Mouse (Mus musculus) embryonic facial prominence, embryonic 13.5 days (tissue): ENCODE data around the gene Tnrc18. TPM values are rescaled to one million over a fixed set of nuclear protein-coding genes. Genes with fewer than 3 reads are reported as not detected.

Experiments
- ATAC-seq: fragments of 200-750 bp; cut with Nextera tagmentation; 2 replicates; pipeline ENCODE4 v1.8.0; 2017; ENCODE audit warnings: low read depth; ENCODE audit not compliant: insufficient number of reproducible peaks, insufficient read depth, low FRiP score, low TSS enrichment
- H3K27ac ChIP-seq: fragments of 300-500 bp; sonication (generic); 2 replicates; pipeline ENCODE4 v1.5.1; 2015; ENCODE audit warnings: moderate library complexity, mild to moderate bottlenecking, inconsistent platforms
- H3K27me3 ChIP-seq: fragments of 300-500 bp; sonication (generic); 2 replicates; pipeline ENCODE4 v1.6.1; 2015; ENCODE audit warnings: mild to moderate bottlenecking, inconsistent platforms
- H3K36me3 ChIP-seq: fragments of 300-500 bp; sonication (generic); 2 replicates; pipeline ENCODE4 v1.6.1; 2015; ENCODE audit warnings: mild to moderate bottlenecking, inconsistent platforms
- H3K4me1 ChIP-seq: fragments of 300-500 bp; sonication (generic); 2 replicates; pipeline ENCODE4 v1.6.1; 2015; ENCODE audit warnings: inconsistent platforms
- H3K4me2 ChIP-seq: fragments of 300-500 bp; sonication (generic); 2 replicates; pipeline ENCODE4 v1.6.1; 2015; ENCODE audit warnings: moderate library complexity, mild to moderate bottlenecking, inconsistent platforms
- H3K4me3 ChIP-seq: fragments of 300-500 bp; sonication (generic); 2 replicates; pipeline ENCODE4 v1.5.1; 2015; ENCODE audit warnings: mild to moderate bottlenecking, inconsistent platforms
- H3K9ac ChIP-seq: fragments of 300-500 bp; sonication (generic); 2 replicates; pipeline ENCODE4 v1.6.1; 2015; ENCODE audit warnings: mild to moderate bottlenecking, inconsistent platforms
- H3K9me3 ChIP-seq: fragments of 300-500 bp; sonication (generic); 2 replicates; pipeline ENCODE4 v1.6.1; 2016; ENCODE audit warnings: inconsistent platforms
- WGBS: fragments of 180-500 bp; shearing (Covaris S2); methylation state at CpG from one replicate; pipeline ENCODE4 v1.1.7; 2015; ENCODE audit warnings: mixed read lengths; 5-methylcytosine and 5-hydroxymethylcytosine counted together
- polyA plus RNA-seq: library from polyadenylated mRNA; unstranded; fragments of >200 nt; fragmentation: Nextera tagmentation; extraction: Ambion mirVana; gene quantifications from 2 replicates; pipeline ENCODE4 v1.2.1, GENCODE M21; 2015

The Tnrc18 gene
- polyA plus RNA-seq, 1 experiment from 2014 or later, result 55.7 TPM

- H3K4me3 ChIP-seq, result no peak overlapping the region
- ATAC-seq, result no peak
- 46% methylated on average over 8 of the region's 8 CpGs for WGBS
- H3K9ac ChIP-seq, result no peak overlapping the region
- H3K9me3 ChIP-seq, result no peaks in the 10 kb centered on the region
- 0 out of 2 replicates have a peak, but pooled peaks cover 3% of the 10 kb centered on the region for H3K4me1 ChIP-seq
- no peaks in the 10 kb centered on the region for H3K36me3 ChIP-seq
- H3K27ac ChIP-seq, result no peak overlapping the region
- H3K27me3 ChIP-seq, result no peaks in the 10 kb centered on the region; the same call in 1 of the 2 replicates
- H3K4me2 ChIP-seq, result no peak overlapping the region
Measured at GRCm38 (mm10) chr5:142693738-142694430, 123.6 kb downstream of the Tnrc18 start.

- Histone ChIP-seq H3K36me3 (no peaks in the 10 kb centered on the region), H3K9ac (no peak overlapping the region), H3K27me3 (no peaks in the 10 kb centered on the region; the same call in 1 of the 2 replicates), H3K4me1 (0 out of 2 replicates have a peak, but pooled peaks cover 3% of the 10 kb centered on the region), H3K4me2 (no peak overlapping the region), H3K27ac (no peak overlapping the region), H3K9me3 (no peaks in the 10 kb centered on the region), H3K4me3 (no peak overlapping the region)
- 73% methylated on average over 12 of the region's 12 CpGs for WGBS
- ATAC-seq, result no peak
Measured at GRCm38 (mm10) chr5:142692971-142693737, 124.3 kb downstream of the Tnrc18 start.

DNA sequence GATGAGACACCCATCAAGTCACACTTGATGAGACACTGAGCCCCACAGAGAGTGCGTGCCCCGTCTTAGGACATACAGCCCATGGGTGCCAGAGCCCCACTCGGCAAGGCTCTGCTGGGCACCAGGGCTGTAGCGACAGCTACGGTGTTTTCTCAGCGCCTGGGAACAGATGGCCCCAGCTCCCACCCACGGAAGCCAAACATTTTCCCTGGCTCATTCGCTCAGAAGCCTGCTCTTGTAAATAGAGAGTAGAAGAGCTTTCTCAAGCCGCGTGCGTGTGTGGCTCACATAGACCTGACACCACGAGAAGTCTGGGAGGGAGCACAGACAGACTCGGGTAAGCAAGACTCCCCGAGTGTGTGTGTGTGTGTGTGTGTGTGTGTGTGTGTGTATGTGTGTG lies 125.2 kb downstream of the Tnrc18 start, which contains the start of gene Slc29a4:
TSS of gene Slc29a4 (plus strand) at position 265 of the 400 bp plus-strand sequence.
- no peaks in the 10 kb centered on the region for H3K36me3 ChIP-seq
- ATAC-seq, result no peak
- H3K4me2 ChIP-seq, result no peak within 1 kb of the TSS
- no peak within 1 kb of the TSS for H3K9ac ChIP-seq
- 0 out of 2 replicates have a peak, but pooled peaks cover 3% of the 10 kb centered on the region for H3K4me1 ChIP-seq
- WGBS, result 69% methylated on average over 14 of the region's 14 CpGs
- no peaks in the 10 kb centered on the region for H3K9me3 ChIP-seq
- no peak within 1 kb of the TSS for H3K4me3 ChIP-seq
- no peaks in the 10 kb centered on the region; the same call in 1 of the 2 replicates for H3K27me3 ChIP-seq
- H3K27ac ChIP-seq, result no peak within 1 kb of the TSS

- Histone ChIP-seq H3K9me3 (no peaks in the 10 kb centered on the region), H3K4me1 (no peaks in the 10 kb centered on the region), H3K9ac (no peak overlapping the region), H3K27ac (no peak overlapping the region), H3K4me3 (no peak overlapping the region), H3K27me3 (no peaks in the 10 kb centered on the region; the same call in 1 of the 2 replicates), H3K36me3 (no peaks in the 10 kb centered on the region), H3K4me2 (no peak overlapping the region)
- WGBS, result 72% methylated on average over 3 of the region's 3 CpGs
- ATAC-seq, result no peak
Measured at GRCm38 (mm10) chr5:142690343-142690742, 127.1 kb downstream of the Tnrc18 start.

GRCm38 (mm10) chr5:142688866-142689265 lies 128.6 kb downstream of the Tnrc18 start:
- H3K4me3 ChIP-seq, result no peak overlapping the region
- H3K9ac ChIP-seq, result no peak overlapping the region
- H3K9me3 ChIP-seq, result no peaks in the 10 kb centered on the region
- WGBS, result 40% methylated on average over 6 of the region's 6 CpGs
- ATAC-seq, result no peak
- no peak overlapping the region for H3K4me2 ChIP-seq
- H3K27me3 ChIP-seq, result no peaks in the 10 kb centered on the region; the same call in 1 of the 2 replicates
- no peak overlapping the region for H3K27ac ChIP-seq
- no peaks in the 10 kb centered on the region for H3K4me1 ChIP-seq
- no peaks in the 10 kb centered on the region for H3K36me3 ChIP-seq

DNA sequence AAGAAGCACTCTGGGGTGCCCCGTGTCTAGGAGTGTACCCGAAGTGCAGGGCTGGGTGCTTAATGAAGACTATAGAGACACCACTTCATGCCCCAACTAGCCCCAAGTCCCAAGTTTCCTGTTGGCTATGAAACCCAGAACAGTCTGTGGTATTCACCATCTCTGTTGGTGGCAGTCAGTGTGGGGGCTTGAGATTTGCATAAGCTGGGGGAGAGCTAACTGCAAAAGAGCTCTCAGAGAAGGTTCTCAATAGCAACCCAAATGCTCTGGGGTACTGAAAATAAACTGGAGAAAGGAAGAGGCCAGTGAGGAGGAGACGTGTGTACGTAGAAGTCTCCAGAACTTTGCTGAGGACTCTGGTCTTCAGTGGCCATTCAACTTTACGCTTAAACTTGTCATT lies 134.9 kb downstream of the Tnrc18 start:
- H3K27ac ChIP-seq, result no peak overlapping the region
- no peaks in the 10 kb centered on the region for H3K4me1 ChIP-seq
- no peaks in the 10 kb centered on the region for H3K27me3 ChIP-seq
- no peaks in the 10 kb centered on the region for H3K9me3 ChIP-seq
- H3K9ac ChIP-seq, result no peak overlapping the region
- no peak overlapping the region for H3K4me3 ChIP-seq
- ATAC-seq, result no peak
- no peaks in the 10 kb centered on the region for H3K36me3 ChIP-seq
- 87% methylated on average over 5 of the region's 5 CpGs for WGBS
- no peak overlapping the region for H3K4me2 ChIP-seq

GRCm38 (mm10) chr5:142681911-142682310 lies 135.6 kb downstream of the Tnrc18 start:
- WGBS, result 76% methylated on average over 3 of the region's 3 CpGs
- H3K9ac ChIP-seq, result no peak overlapping the region
- no peaks in the 10 kb centered on the region for H3K4me1 ChIP-seq
- H3K36me3 ChIP-seq, result no peaks in the 10 kb centered on the region
- no peak for ATAC-seq
- no peak overlapping the region for H3K4me3 ChIP-seq
- H3K27ac ChIP-seq, result no peak overlapping the region
- no peaks in the 10 kb centered on the region for H3K27me3 ChIP-seq
- no peaks in the 10 kb centered on the region for H3K9me3 ChIP-seq
- H3K4me2 ChIP-seq, result no peak overlapping the region

- no peak overlapping the region for H3K9ac ChIP-seq
- no peak for ATAC-seq
- H3K4me2 ChIP-seq, result no peak overlapping the region
- no peak overlapping the region for H3K27ac ChIP-seq
- no peaks in the 10 kb centered on the region for H3K4me1 ChIP-seq
- H3K4me3 ChIP-seq, result no peak overlapping the region
- no peaks in the 10 kb centered on the region for H3K36me3 ChIP-seq
- H3K27me3 ChIP-seq, result no peaks in the 10 kb centered on the region
- 81% methylated on average over 1 of the region's 1 CpGs for WGBS
- H3K9me3 ChIP-seq, result no peaks in the 10 kb centered on the region
Measured at GRCm38 (mm10) chr5:142679065-142679464, 138.4 kb downstream of the Tnrc18 start.

- 66% methylated on average over 7 of the region's 7 CpGs for WGBS
- Histone ChIP-seq H3K4me1 (no peaks in the 10 kb centered on the region), H3K4me2 (no peak overlapping the region), H3K9me3 (no peaks in the 10 kb centered on the region), H3K27ac (no peak overlapping the region), H3K9ac (no peak overlapping the region), H3K4me3 (no peak overlapping the region), H3K27me3 (no peaks in the 10 kb centered on the region), H3K36me3 (no peaks in the 10 kb centered on the region)
- ATAC-seq, result no peak; the same call in 1 of the 2 replicates
Measured at GRCm38 (mm10) chr5:142678141-142678571, 139.3 kb downstream of the Tnrc18 start.
